Mouse (Mus musculus): ENCODE data around the gene Dusp12.

The Dusp12 gene

DNA sequence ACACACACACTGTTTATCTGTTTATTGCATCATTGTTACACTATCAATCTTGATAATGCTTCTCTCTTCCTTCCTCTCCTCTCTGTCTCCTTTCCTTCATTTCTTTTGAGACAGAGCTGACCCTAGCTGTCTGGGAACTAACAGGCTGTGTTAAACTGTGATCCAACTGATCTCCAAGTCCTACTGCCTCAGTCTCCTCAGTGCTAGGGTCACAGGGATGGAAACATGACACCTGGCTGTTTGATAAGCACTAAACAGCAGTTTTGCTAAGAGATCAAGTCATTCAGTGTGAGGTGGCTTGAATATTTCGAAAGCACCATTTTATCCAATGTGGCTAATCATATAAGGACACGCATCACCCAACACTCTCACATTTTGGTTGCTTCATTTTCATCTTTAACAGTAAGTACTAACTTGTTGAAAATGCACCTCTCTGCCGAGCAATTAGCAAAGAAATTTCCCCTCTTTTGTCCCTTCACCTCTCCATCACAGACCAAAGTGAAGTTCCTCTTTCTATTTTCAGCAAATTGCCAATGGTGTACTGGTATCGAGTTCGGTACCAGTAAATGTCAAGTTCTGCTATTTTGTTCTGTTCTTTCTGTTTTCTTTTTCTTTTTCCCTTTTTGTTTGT is 11.4 kb upstream of the Dusp12 start:
- no peak for DNase-seq

DNA sequence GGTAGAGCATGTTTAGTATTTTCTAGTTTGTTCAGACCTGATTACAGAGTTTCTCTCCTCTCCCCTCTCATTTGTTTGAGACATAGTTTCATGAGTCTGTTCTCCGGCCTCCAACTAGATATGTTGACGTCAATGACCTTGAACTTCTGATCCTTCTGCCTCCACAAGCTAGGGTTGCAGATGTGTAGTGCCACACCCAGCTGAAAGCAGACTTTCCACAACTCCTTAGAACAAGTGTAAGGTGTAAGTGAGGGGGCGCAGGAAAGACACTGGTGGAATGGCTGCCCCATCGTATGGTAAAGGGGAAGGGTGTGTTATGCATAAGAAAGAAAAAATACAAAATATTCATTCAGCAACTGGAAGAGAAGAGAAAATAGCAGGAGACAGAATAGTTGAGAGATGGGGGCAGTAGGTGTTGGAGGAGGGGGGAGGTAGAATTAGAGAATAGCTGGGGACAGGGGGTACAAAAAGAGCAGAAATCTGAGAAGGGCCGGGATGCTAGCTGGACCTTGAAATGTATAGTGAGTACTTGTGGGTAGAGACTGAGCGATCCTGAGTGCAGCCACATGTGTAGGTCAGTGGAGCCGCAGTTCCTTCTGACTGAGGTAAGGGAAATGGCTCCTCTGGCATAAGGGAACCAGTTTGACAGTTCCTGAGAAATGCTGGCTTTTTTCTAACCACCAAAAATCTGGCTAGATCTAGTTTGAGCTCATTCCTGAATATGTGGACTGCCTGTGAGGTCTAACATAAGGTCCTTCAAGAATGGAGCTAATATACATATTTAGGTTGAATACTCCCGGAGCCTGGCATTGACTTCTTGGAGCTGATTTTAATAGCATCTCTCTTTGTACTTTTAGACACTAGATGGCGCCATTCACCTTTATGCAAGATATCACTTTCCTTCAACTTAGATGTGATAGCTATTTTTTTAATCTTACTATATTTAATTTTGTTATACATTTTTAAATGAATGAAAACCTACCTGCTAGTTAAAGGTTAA is 9.6 kb upstream of the Dusp12 start:
- DNase-seq = no peak

- DNase-seq = no peak
These were observed 6.9 kb upstream of the Dusp12 start for GRCm38 (mm10) chr1:170892279-170892678.

DNA sequence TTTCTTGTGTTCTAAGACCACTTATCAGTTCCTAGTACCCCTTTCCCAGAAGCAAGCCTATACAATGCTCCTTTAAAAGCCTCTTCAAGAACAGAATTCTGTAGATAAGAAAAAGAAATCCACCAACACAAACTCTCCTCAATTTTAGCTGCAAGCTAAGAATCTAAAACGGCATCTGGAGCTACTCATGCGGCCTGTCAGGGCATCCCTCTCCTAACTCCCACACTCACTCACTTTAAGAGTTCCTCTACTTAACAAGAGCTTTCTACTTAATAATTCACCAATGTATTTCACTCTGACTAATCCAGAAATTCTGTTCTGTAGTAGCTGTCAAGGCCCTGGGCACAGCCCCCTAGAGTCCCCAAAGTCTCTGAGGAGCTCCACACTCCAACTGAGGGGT is 6.3 kb upstream of the Dusp12 start:
- no peak for DNase-seq

GRCm38 (mm10) chr1:170889310-170889709 is 4.0 kb upstream of the Dusp12 start:
- DNase-seq = no peak

DNA sequence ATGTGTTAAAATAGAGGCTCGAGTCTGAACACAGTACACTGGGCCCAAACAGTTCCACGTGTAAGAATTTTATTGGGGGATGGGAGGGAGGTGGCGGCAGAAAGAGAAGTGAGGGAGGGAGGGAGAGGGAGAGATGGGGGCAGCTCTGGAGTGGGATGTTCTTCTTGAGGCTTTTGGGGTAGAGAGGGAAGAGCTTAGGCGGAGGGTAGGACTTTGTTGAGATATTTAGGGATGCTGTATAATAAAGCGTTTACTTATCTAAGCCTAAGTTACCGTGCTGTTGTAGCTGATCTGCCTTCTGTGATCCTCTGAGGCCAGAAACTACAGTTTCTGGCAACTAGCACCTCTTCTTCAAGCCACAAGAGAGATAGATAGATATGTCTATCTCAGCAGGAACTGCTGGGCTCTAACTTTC is 711 bp upstream of the Dusp12 start:
- no peak for DNase-seq

- DNase-seq = no peak
These were observed 950 bp downstream of the Dusp12 start for GRCm38 (mm10) chr1:170884390-170884789.

DNA sequence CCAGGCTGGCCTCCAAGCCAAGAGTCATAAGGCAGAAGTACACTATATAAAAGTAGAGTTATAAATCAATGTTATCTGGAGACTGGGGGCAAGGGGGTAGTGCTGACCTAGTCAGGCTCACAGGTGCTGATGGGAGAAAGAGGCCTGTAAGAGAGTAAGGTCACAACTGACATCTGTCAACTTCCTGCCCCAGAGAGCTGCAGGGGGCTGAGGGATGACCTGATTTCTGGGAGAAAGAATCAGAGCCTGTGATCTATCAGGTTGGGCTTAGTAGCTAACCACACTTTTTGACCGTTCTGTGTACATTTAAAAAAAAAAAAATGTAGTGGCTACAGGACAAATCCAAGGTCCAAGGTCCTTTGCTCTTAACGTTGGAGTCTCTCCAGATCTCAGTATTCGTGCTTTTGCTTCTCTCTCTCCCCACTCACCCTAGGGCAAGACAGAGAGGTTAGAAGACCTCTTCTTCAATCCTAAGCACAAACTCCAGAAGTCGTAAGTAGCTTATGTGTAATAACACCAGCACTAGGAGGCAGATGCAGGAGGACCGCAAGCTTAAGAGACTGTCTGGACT is 2.3 kb downstream of the Dusp12 start:
- no peak for DNase-seq

- no peak for DNase-seq
These were observed 8.4 kb downstream of the Dusp12 start for GRCm38 (mm10) chr1:170876906-170877305.

DNA sequence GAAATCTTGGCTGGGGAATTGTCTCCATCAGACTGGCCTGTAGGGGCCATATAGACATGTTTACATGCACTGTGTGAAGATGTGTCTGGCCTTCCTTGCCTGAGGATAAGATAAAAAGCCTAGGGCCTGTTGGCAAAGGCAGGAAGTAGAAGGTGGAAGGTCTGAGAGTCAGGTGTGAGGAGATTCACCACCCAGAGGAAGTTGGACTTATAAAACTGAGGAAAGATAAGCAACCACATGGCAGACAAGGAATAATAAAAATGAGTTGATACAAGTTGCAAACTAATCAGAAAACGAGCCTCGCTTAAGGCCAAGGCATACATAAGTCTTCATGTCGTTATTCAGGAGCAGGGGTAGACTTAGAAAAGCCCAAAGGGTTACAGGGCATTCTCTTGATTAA is 9.7 kb downstream of the Dusp12 start:
- DNase-seq = no peak

DNA sequence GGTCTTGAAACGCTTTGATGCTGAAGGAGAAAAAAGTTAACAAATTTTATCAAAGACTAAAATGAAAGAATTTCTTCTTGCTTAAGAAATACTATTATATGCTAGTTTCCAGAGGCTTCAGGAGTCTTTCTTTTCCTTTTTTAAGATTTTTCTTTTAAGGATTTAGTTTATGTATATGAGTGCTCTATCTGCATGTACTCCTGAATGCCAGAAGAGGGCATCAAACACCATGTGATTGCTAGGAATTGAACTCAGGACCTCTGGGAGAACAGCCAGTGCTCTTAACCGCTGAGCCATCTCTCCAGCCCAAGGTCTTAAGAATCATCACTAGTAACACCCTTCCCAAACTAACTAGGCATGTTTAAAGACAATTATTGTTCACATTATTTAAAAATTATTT is 13.4 kb downstream of the Dusp12 start:
- no peak for DNase-seq

DNA sequence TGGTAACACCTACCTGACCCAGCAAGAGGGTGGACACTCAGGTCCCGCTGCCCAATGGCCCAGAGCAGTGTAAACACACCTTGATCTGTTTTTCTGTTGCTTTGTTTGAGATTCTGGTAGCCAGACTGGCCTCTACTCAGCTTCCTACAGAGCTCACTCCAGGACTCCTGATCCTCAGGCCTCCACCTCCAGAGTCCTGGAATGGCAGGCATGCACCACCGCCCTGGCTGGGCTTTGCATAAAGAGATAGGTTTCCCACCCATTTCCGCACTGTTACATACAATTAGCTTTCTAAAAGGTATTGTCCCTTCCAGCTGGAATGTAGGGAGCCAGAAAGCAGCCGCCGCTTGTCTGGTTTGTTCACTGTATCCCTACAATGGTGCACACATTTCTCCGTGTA is 13.9 kb downstream of the Dusp12 start:
- no peak for DNase-seq

DNA sequence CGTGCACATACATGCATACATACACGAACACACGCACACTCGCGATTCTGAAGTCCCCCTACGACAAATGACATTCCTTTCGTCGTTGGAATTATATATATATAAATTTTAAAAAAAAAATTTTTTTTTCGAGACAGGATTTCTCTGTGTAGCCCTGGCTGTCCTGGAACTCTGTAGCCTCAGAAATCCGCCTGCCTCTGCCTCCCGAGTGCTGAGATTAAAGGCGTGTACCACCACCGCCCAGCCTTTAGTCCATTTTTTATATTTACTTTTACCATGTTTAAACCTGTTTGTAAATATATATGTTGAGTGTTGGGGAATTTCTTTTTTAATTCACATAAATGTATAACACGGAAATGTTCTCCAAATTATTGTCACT is 16.4 kb downstream of the Dusp12 start:
- no peak for DNase-seq

- peak in 1 of 2 experiments; percentile 34 for DNase-seq
These were observed 17.0 kb downstream of the Dusp12 start for GRCm38 (mm10) chr1:170868107-170868904.

DNA sequence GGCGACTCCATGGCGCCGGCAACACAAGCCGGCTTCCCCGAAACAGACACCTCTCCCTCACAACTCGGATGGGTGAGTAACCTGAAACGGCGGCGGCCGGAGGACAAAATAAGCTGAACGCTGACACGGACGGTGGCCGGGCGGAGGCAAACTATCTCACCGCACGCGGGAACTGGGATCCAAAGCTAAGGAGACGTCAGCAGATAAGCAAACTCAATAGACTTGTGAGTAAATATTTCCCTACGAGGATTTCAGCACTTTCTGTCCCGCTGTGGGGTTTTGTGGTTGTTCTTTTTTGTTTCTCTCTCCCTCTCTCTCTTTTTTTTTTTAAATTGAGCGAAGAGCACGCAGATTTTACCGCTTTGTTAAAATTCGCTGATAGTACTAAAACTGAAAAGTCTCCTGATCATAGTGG is 17.6 kb downstream of the Dusp12 start, which contains the start of gene Atf6:
Atf6 (minus strand) TSS at position 81 of the 415 bp plus-strand sequence.
- peak; percentile 84 to 92 for DNase-seq

DNA sequence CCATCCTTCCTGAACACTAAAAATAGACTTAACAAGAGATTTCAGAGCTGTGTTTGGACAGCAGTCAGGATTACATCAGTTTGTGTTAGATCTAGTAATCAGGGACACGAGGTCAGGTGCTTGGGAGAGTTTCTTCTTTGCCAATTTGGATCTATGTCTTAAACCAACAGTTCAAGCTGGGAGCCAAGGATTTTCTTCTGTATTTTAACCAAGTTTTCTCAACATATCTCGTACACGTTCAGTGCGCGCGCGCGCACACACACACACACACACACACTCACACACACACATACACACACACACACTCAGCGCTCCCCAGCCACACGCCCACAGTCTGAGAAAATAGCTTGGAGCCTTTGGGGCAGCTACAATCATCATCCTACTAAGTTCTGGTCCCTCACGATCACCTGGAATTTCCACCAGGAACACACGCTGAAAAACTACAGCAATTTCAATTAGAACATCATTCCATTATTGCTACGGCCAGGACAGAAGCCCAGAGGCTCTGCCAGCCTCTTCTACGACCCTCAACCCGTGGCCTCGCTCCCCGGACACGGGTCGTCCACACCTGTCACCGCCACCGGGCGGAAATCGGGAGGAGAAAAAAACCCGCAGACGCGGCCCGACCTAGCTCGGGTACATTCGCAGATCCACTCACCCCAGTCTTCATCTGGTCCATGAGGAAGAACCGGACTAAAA is 18.2 kb downstream of the Dusp12 start:
- DNase-seq = no peak

GRCm38 (mm10) chr1:170865406-170865805 is 19.9 kb downstream of the Dusp12 start:
- DNase-seq = no peak

- no peak for DNase-seq
These were observed 20.6 kb downstream of the Dusp12 start for GRCm38 (mm10) chr1:170864754-170865153.

DNA sequence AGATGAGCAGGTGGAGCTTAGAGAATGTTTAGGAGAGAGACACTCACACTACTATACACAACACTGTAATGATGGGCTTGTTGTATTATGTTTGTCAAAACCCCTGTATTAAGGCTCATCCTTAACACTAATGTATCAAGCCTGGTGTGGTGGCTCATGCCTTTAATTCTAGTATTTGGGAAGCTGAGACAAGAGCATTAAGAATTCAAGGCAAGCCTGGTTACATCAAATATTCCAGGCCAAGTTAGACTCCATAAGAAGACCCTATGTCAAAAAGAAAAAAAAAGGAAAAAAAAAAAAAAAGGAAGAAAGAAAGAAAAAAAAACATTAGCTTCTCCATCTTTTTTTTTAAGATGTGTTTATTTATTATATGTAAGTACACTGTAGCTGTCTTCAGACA is 21.1 kb downstream of the Dusp12 start:
- no peak for DNase-seq

DNA sequence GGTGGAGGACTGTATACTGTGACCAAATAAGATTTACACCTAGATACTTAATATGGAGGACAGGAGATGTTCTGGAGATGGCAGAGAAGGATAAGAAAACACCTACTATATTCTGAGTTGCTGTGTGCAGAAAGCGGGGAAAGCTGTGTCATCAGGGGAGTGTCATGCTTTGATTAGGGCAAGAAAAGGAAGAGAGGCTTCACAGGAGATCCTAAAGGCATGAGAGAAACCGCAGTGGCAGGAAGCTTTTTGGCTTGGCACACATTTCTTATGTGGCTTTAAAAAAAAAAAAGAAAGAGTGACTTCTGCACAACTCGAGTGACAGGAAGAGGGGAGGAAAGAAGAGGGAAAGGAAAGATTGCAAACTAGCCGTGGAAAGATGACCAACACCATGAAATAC is 22.3 kb downstream of the Dusp12 start:
- no peak for DNase-seq

DNA sequence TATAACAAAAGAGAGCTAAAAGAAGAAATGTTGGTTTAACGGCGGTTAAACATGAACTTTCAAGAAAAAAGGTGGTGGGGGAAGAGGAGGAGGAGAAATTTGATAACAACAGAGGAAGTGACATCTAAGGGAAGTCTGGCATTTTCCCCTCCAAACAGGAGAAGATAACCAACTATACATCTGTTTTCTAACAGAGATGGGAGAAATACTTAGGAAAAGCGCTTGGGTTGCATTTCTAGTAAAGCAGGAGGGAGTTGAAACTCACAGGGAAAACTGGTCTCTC is 23.0 kb downstream of the Dusp12 start:
- DNase-seq = no peak

- no peak for DNase-seq
These were observed 23.5 kb downstream of the Dusp12 start for GRCm38 (mm10) chr1:170861671-170862434.

Measured in spleen, adult 18-20 months (tissue).